Mouse (Mus musculus): ENCODE measurements around the gene Pax3.

GRCm38 (mm10) chr1:78196751-78197311 is at the start of gene Pax3:
- TF ChIP-seq POLR2A (IDR thresholded peaks at IDR 0.05; ENCODE audit: insufficient read depth, low read depth, low read length) (no peak), CTCF (IDR thresholded peaks at IDR 0.05; ENCODE audit: insufficient read depth, low read depth, low read length) (no peak)

All from olfactory bulb, adult 2 months (tissue).